Mouse (Mus musculus) forebrain, embryonic 10.5 days (tissue): ENCODE measurements around the gene Shisa8. TPM values are rescaled to one million over a fixed set of nuclear protein-coding genes. Genes with fewer than 3 reads are reported as not detected.

ENCODE experiments used
- DNase-seq: peaks from one replicate; pipeline ENCODE4 v3.0.0-alpha.2; 2017; ENCODE audit warnings: low spot score; ENCODE audit errors: extremely low spot score
- H3K27ac ChIP-seq: fragments of 300-500 bp; sonication (generic); 2 replicates; pipeline ENCODE4 v1.5.1; 2016; ENCODE audit warnings: mild to moderate bottlenecking
- H3K27me3 ChIP-seq: fragments of 300-500 bp; sonication (generic); 2 replicates; pipeline ENCODE4 v1.6.1; 2016; ENCODE audit warnings: mild to moderate bottlenecking; ENCODE audit not compliant: poor library complexity, severe bottlenecking
- H3K36me3 ChIP-seq: fragments of 300-500 bp; sonication (generic); replicated peaks from 2 replicates; pipeline ENCODE4 v1.6.1; 2016; ENCODE audit warnings: mild to moderate bottlenecking, moderate library complexity
- H3K4me1 ChIP-seq: fragments of 300-500 bp; sonication (generic); 2 replicates; pipeline ENCODE4 v1.6.1; 2016
- H3K4me3 ChIP-seq: fragments of 300-500 bp; sonication (generic); 2 replicates; pipeline ENCODE4 v1.5.1; 2016; ENCODE audit warnings: mild to moderate bottlenecking, moderate library complexity
- H3K9me3 ChIP-seq: fragments of 300-500 bp; sonication (generic); 2 replicates; pipeline ENCODE4 v1.6.1; 2016; ENCODE audit warnings: mild to moderate bottlenecking, moderate library complexity
- WGBS: fragments of 180-500 bp; shearing (Covaris S2); methylation state at CpG from one replicate; pipeline ENCODE4 v1.1.7; 2016; 5-methylcytosine and 5-hydroxymethylcytosine counted together
- polyA plus RNA-seq: library from polyadenylated mRNA; unstranded; fragments of >200 nt; fragmentation: Nextera tagmentation; extraction: Ambion mirVana; gene quantifications from 2 replicates; pipeline ENCODE4 v1.2.1, GENCODE M21; 2016

Gene Shisa8
- polyA plus RNA-seq, 1 experiment from 2014 or later, result 0.95 TPM

- DNase-seq, result no peak
- H3K4me1 ChIP-seq, result peaks cover 22% of the 10 kb centered on the region
- no peak overlapping the region for H3K4me3 ChIP-seq
- H3K36me3 ChIP-seq, result peaks cover 34% of the 10 kb centered on the region
- H3K27ac ChIP-seq, result no peak overlapping the region
- H3K27me3 ChIP-seq, result 0 out of 2 replicates have a peak, but pooled peaks cover 3% of the 10 kb centered on the region
- no peaks in the 10 kb centered on the region for H3K9me3 ChIP-seq
- 73% methylated on average over 4 of the region's 4 CpGs for WGBS
Observed at GRCm38 (mm10) chr15:82232651-82233050, 20.0 kb upstream of the Shisa8 start.

- 0 out of 2 replicates have a peak, but pooled peaks cover 4% of the 10 kb centered on the region for H3K27me3 ChIP-seq
- H3K4me1 ChIP-seq, result peaks cover 22% of the 10 kb centered on the region
- no peak overlapping the region for H3K27ac ChIP-seq
- WGBS, result 69% methylated on average over 11 of the region's 11 CpGs
- no peaks in the 10 kb centered on the region for H3K9me3 ChIP-seq
- H3K36me3 ChIP-seq, result peaks cover 28% of the 10 kb centered on the region
- H3K4me3 ChIP-seq, result no peak overlapping the region
- DNase-seq, result no peak
Observed at GRCm38 (mm10) chr15:82231591-82232378, 19.2 kb upstream of the Shisa8 start.

- 85% methylated on average over 4 of the region's 4 CpGs for WGBS
- no peaks in the 10 kb centered on the region for H3K9me3 ChIP-seq
- no peak overlapping the region for H3K4me3 ChIP-seq
- H3K36me3 ChIP-seq, result peaks cover 27% of the 10 kb centered on the region
- H3K4me1 ChIP-seq, result peaks cover 20% of the 10 kb centered on the region
- 0 out of 2 replicates have a peak overlapping the region, but pooled peaks have one; percentile 57 for H3K27ac ChIP-seq
- peaks cover 10% of the 10 kb centered on the region for H3K27me3 ChIP-seq
- DNase-seq, result no peak
Observed at GRCm38 (mm10) chr15:82231100-82231499, 18.5 kb upstream of the Shisa8 start.

GRCm38 (mm10) chr15:82230098-82230611 is 17.5 kb upstream of the Shisa8 start:
- Histone ChIP-seq H3K36me3 (peaks cover 27% of the 10 kb centered on the region), H3K9me3 (no peaks in the 10 kb centered on the region), H3K27me3 (peaks cover 19% of the 10 kb centered on the region), H3K4me3 (no peak overlapping the region), H3K4me1 (peaks cover 22% of the 10 kb centered on the region), H3K27ac (peak overlapping the region; percentile 57)
- WGBS, result 71% methylated on average over 6 of the region's 6 CpGs
- DNase-seq, result no peak

- WGBS, result 46% methylated on average over 11 of the region's 11 CpGs
- H3K4me3 ChIP-seq, result no peak overlapping the region
Observed at GRCm38 (mm10) chr15:82229542-82230045, 17.0 kb upstream of the Shisa8 start.

GRCm38 (mm10) chr15:82225769-82226168 is 13.2 kb upstream of the Shisa8 start:
- 89% methylated on average over 5 of the region's 5 CpGs for WGBS
- no peak overlapping the region for H3K4me3 ChIP-seq
- peaks cover 48% of the 10 kb centered on the region for H3K4me1 ChIP-seq
- H3K27me3 ChIP-seq, result peaks cover 58% of the 10 kb centered on the region
- H3K27ac ChIP-seq, result no peak overlapping the region
- H3K36me3 ChIP-seq, result no peaks in the 10 kb centered on the region
- no peaks in the 10 kb centered on the region for H3K9me3 ChIP-seq
- no peak for DNase-seq

More at GRCm38 (mm10) chr15:82229542-82230045, 17.0 kb upstream of the Shisa8 start:
- Histone ChIP-seq H3K4me1 (peaks cover 26% of the 10 kb centered on the region), H3K27ac (peak overlapping the region; percentile 57), H3K36me3 (peaks cover 23% of the 10 kb centered on the region), H3K9me3 (no peaks in the 10 kb centered on the region), H3K27me3 (peaks cover 25% of the 10 kb centered on the region)
- no peak for DNase-seq

GRCm38 (mm10) chr15:82224602-82225215 is 12.1 kb upstream of the Shisa8 start:
- Histone ChIP-seq H3K4me3 (peak overlapping the region; percentile 50), H3K27ac (no peak overlapping the region), H3K36me3 (no peaks in the 10 kb centered on the region), H3K4me1 (peaks cover 46% of the 10 kb centered on the region), H3K27me3 (peaks cover 65% of the 10 kb centered on the region), H3K9me3 (no peaks in the 10 kb centered on the region)
- DNase-seq, result no peak
- 36% methylated on average over 7 of the region's 7 CpGs for WGBS

GRCm38 (mm10) chr15:82223657-82224601 is 11.3 kb upstream of the Shisa8 start, which contains the start of gene Tnfrsf13c:
Gene Tnfrsf13c, minus strand, starts transcription at chr15:82224369.
- DNase-seq, result no peak
- WGBS, result 2% methylated on average over 43 of the region's 44 CpGs
- H3K4me1 ChIP-seq, result peaks cover 48% of the 10 kb centered on the region
- peaks cover 63% of the 10 kb centered on the region for H3K27me3 ChIP-seq
- no peaks in the 10 kb centered on the region for H3K36me3 ChIP-seq
- H3K4me3 ChIP-seq, result peak within 1 kb of the TSS; percentile 50
- no peaks in the 10 kb centered on the region for H3K9me3 ChIP-seq
- peak within 1 kb of the TSS; percentile 48; the same call in 1 of the 2 replicates for H3K27ac ChIP-seq

- no peak for DNase-seq
- Histone ChIP-seq H3K4me3 (peak overlapping the region; percentile 50), H3K27ac (peak overlapping the region; percentile 48; the same call in 1 of the 2 replicates), H3K9me3 (no peaks in the 10 kb centered on the region), H3K36me3 (no peaks in the 10 kb centered on the region), H3K27me3 (peaks cover 69% of the 10 kb centered on the region), H3K4me1 (peaks cover 48% of the 10 kb centered on the region)
- WGBS, result 62% methylated on average over 7 of the region's 7 CpGs
Observed at GRCm38 (mm10) chr15:82223251-82223650, 10.6 kb upstream of the Shisa8 start.

- Histone ChIP-seq H3K36me3 (no peaks in the 10 kb centered on the region), H3K4me3 (no peak overlapping the region), H3K27me3 (peaks cover 81% of the 10 kb centered on the region), H3K9me3 (no peaks in the 10 kb centered on the region), H3K27ac (peak overlapping the region; percentile 36; the same call in 1 of the 2 replicates), H3K4me1 (peaks cover 63% of the 10 kb centered on the region)
- DNase-seq, result no peak
- 59% methylated on average over 14 of the region's 14 CpGs for WGBS
Observed at GRCm38 (mm10) chr15:82221104-82221860, 8.7 kb upstream of the Shisa8 start.

GRCm38 (mm10) chr15:82220003-82220675 is 7.5 kb upstream of the Shisa8 start:
- peaks cover 71% of the 10 kb centered on the region for H3K4me1 ChIP-seq
- DNase-seq, result no peak
- 65% methylated on average over 11 of the region's 12 CpGs for WGBS
- no peak overlapping the region for H3K4me3 ChIP-seq
- no peaks in the 10 kb centered on the region for H3K9me3 ChIP-seq
- H3K36me3 ChIP-seq, result no peaks in the 10 kb centered on the region
- H3K27ac ChIP-seq, result no peak overlapping the region
- H3K27me3 ChIP-seq, result peaks cover 81% of the 10 kb centered on the region
